Mouse (Mus musculus): ENCODE data around the gene Tmcc3. TPM values are rescaled to one million over a fixed set of nuclear protein-coding genes. Genes with fewer than 3 reads are reported as not detected.

Tmcc3 gene
- total and polyA plus RNA-seq, 3 experiments, result 11.3 to 30.1 (median 23.1) TPM

DNA sequence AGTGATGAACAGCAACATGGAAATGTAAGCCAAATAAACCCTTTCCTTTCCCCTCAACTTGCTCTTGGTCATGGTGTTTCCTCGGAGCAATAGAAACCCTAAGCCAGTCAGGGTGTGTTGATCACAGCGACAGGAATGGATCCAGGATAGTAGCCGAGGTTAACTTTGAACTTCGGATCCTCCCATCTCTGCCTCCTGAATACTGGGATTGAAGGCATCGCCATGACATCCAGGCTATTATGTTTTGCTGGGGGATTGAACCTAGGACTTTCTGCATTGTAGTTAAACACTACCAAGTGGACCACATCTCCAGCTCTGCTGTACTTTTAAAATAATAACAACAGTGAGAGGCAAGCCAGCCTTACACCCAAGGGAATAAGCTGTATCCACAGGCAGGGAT is 307.8 kb downstream of the Tmcc3 start:
- Histone ChIP-seq H3K36me3 (replicated peaks in 1 of 2; ENCODE audit: control insufficient read depth in 1 of 2, insufficient read depth in 1 of 2, low read length in 1 of 2) (no peaks in the 10 kb centered on the region), H3K27ac (ENCODE audit: insufficient read depth, low read depth) (no peak overlapping the region), H3K27me3 (replicated peaks) (peaks cover 18% of the 10 kb centered on the region), H3K9me3 (replicated peaks; ENCODE audit: low read length) (no peaks in the 10 kb centered on the region), H3K4me3 (replicated peaks in 1 of 3; ENCODE audit: low read depth in 2 of 3, low read length in 2 of 3, poor library complexity in 1 of 3) (no peak overlapping the region), H3K4me1 (ENCODE audit: control insufficient read depth in 1 of 2, insufficient read depth in 2 of 2) (peaks cover 7 to 21% of the 10 kb centered on the region in 2 experiments), H3K79me2 (replicated peaks; ENCODE audit: control insufficient read depth, extremely low read depth, insufficient read depth, poor library complexity, severe bottlenecking) (no peaks in the 10 kb centered on the region), H3K9ac (ENCODE audit: insufficient read depth, low read depth) (no peak overlapping the region), H3K4me2 (ENCODE audit: insufficient read depth, low read depth, poor library complexity, severe bottlenecking) (no peak overlapping the region)
- DNase-seq (ENCODE audit: extremely low read depth), result no peak
- in situ Hi-C loops (cut with MboI; ENCODE audit: low pct_ligation_motif_present, low pct_unique_long_range_greater_than_20kb, low sequenced_read_pairs) (no loop called here), dilution Hi-C loops (cut with MboI; ENCODE audit: extremely low pct_ligation_motif_present, extremely low pct_unique_long_range_greater_than_20kb, low sequenced_read_pairs) (no loop called here)
- no peak for TF ChIP-seq POLR2A (IDR thresholded peaks at IDR 0.05; ENCODE audit: low read depth, low read length)
- TF ChIP-seq RAD21 (IDR thresholded peaks at IDR 0.05; ENCODE audit: low read depth, low read length), result no peak
- TF ChIP-seq USF2 (conservative IDR thresholded peaks at IDR 0.05; ENCODE audit: low read depth, low read length), result no peak
- TF ChIP-seq MEF2A (IDR thresholded peaks at IDR 0.05; ENCODE audit: borderline replicate concordance, low read depth, low read length), result no peak
- TF ChIP-seq SMC3 (IDR thresholded peaks at IDR 0.05; ENCODE audit: low read depth, low read length), result no peak
- TF ChIP-seq ETS1 (conservative IDR thresholded peaks at IDR 0.05; ENCODE audit: low read depth, low read length), result no peak
- no peak for TF ChIP-seq BHLHE40 (IDR thresholded peaks at IDR 0.05; ENCODE audit: low read depth, low read length)
- no peak for TF ChIP-seq ZKSCAN1 (IDR thresholded peaks at IDR 0.05; ENCODE audit: borderline replicate concordance, low read depth, low read length)
- no peak for TF ChIP-seq MAFK (IDR thresholded peaks at IDR 0.05; ENCODE audit: insufficient replicate concordance, low read length)
- TF ChIP-seq ZMIZ1 (IDR thresholded peaks at IDR 0.05; ENCODE audit: low read depth, low read length), result no peak

DNA sequence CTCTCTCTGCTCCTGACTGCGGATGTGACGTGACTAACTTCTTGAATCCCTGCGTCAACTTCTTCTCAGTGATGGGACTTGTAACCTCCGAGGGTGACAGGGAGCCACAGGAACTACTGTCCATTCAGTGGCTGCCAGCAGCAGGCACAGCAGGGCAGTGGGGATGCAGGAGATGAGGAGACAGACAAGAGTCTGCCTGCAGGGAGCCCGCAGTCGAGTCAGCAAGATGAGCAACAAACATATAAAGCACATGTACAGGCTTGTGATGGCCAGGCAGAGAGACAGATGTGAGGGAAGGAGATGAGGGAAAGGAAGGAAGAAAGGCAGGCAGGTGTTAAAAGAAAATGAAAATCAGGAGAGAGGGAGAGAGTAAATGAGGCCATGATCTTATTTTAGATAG is 308.8 kb downstream of the Tmcc3 start:
- Histone ChIP-seq H3K9ac (ENCODE audit: insufficient read depth, low read depth) (no peak overlapping the region), H3K36me3 (replicated peaks in 1 of 2; ENCODE audit: control insufficient read depth in 1 of 2, insufficient read depth in 1 of 2, low read length in 1 of 2) (no peaks in the 10 kb centered on the region)
- dilution Hi-C loops (cut with MboI; ENCODE audit: extremely low pct_ligation_motif_present, extremely low pct_unique_long_range_greater_than_20kb, low sequenced_read_pairs), result no loop called here

More for the DNA sequence above, 308.8 kb downstream of the Tmcc3 start:
- H3K4me1 ChIP-seq (ENCODE audit: control insufficient read depth in 1 of 2, insufficient read depth in 2 of 2), result peaks cover 7 to 21% of the 10 kb centered on the region in 2 experiments
- H3K4me2 ChIP-seq (ENCODE audit: insufficient read depth, low read depth, poor library complexity, severe bottlenecking), result 0 out of 2 replicates have a peak overlapping the region, but pooled peaks have one; percentile 81
- in situ Hi-C loops (cut with MboI; ENCODE audit: low pct_ligation_motif_present, low pct_unique_long_range_greater_than_20kb, low sequenced_read_pairs), result loop anchor here (5.0 kb wide), 1 partner anchor 332 kb away; no protein-coding TSS in a partner anchor
- peaks cover 18% of the 10 kb centered on the region for H3K27me3 ChIP-seq (replicated peaks)
- H3K4me3 ChIP-seq (replicated peaks in 1 of 3; ENCODE audit: low read depth in 2 of 3, low read length in 2 of 3, poor library complexity in 1 of 3), result no peak overlapping the region
- H3K9me3 ChIP-seq (replicated peaks; ENCODE audit: low read length), result no peaks in the 10 kb centered on the region
- no peak for TF ChIP-seq NRF1 (IDR thresholded peaks at IDR 0.05; ENCODE audit: low read depth, low read length)
- TF ChIP-seq ZNF384 (IDR thresholded peaks at IDR 0.05; ENCODE audit: low read depth, low read length), result no peak
- TF ChIP-seq HCFC1 (IDR thresholded peaks at IDR 0.05; ENCODE audit: low read depth, low read length), result no peak
- TF ChIP-seq E2F4 (IDR thresholded peaks at IDR 0.05; ENCODE audit: insufficient replicate concordance, low read depth, low read length), result no peak
- no peak for TF ChIP-seq ZC3H11A (IDR thresholded peaks at IDR 0.05; ENCODE audit: low read depth, low read length)
- no peak for TF ChIP-seq PAX5 (IDR thresholded peaks at IDR 0.05; ENCODE audit: low read length)
- TF ChIP-seq POLR2A (IDR thresholded peaks at IDR 0.05; ENCODE audit: low read depth, low read length), result no peak
- TF ChIP-seq ETS1 (conservative IDR thresholded peaks at IDR 0.05; ENCODE audit: low read depth, low read length), result no peak
- no peak overlapping the region for H3K27ac ChIP-seq (ENCODE audit: insufficient read depth, low read depth)
- H3K79me2 ChIP-seq (replicated peaks; ENCODE audit: control insufficient read depth, extremely low read depth, insufficient read depth, poor library complexity, severe bottlenecking), result no peaks in the 10 kb centered on the region
- DNase-seq (ENCODE audit: extremely low read depth), result no peak
